Mouse (Mus musculus): ENCODE data around the gene Ptpn3.

The Ptpn3 gene

GRCm38 (mm10) chr4:57301410-57302313 lies at the start of gene Ptpn3:
Ptpn3 (minus strand) TSS chr4:57301837.
- peak; percentile 53 to 73 for DNase-seq (ENCODE audit: low spot score in 2 of 2)

- DNase-seq (ENCODE audit: low spot score in 2 of 2): no peak
Measured at GRCm38 (mm10) chr4:57350541-57350940, 48.9 kb upstream of the Ptpn3 start.

GRCm38 (mm10) chr4:57343996-57344395 lies 42.4 kb upstream of the Ptpn3 start:
- DNase-seq (ENCODE audit: low spot score in 2 of 2): no peak

GRCm38 (mm10) chr4:57338923-57339322 lies 37.3 kb upstream of the Ptpn3 start:
- no peak for DNase-seq (ENCODE audit: low spot score in 2 of 2)

GRCm38 (mm10) chr4:57338061-57338460 lies 36.4 kb upstream of the Ptpn3 start:
- DNase-seq (ENCODE audit: low spot score in 2 of 2): no peak

GRCm38 (mm10) chr4:57335000-57335666 lies 33.5 kb upstream of the Ptpn3 start:
- DNase-seq (ENCODE audit: low spot score in 2 of 2): no peak

- no peak for DNase-seq (ENCODE audit: low spot score in 2 of 2)
Measured at GRCm38 (mm10) chr4:57333926-57334548, 32.4 kb upstream of the Ptpn3 start.

GRCm38 (mm10) chr4:57332511-57332910 lies 30.9 kb upstream of the Ptpn3 start:
- no peak for DNase-seq (ENCODE audit: low spot score in 2 of 2)

GRCm38 (mm10) chr4:57320606-57321327 lies 19.1 kb upstream of the Ptpn3 start:
- DNase-seq (ENCODE audit: low spot score in 2 of 2): peak in 1 of 2 experiments; percentile 35

- no peak for DNase-seq (ENCODE audit: low spot score in 2 of 2)
Measured at GRCm38 (mm10) chr4:57318525-57319212, 17.0 kb upstream of the Ptpn3 start.

GRCm38 (mm10) chr4:57312256-57313166 lies 10.9 kb upstream of the Ptpn3 start:
- no peak for DNase-seq (ENCODE audit: low spot score in 2 of 2)

- no peak for DNase-seq (ENCODE audit: low spot score in 2 of 2)
Measured at GRCm38 (mm10) chr4:57311750-57312149, 10.1 kb upstream of the Ptpn3 start.

GRCm38 (mm10) chr4:57308214-57309000 lies 6.8 kb upstream of the Ptpn3 start:
- DNase-seq (ENCODE audit: low spot score in 2 of 2): no peak

- no peak for DNase-seq (ENCODE audit: low spot score in 2 of 2)
Measured at GRCm38 (mm10) chr4:57307747-57308146, 6.1 kb upstream of the Ptpn3 start.

- no peak for DNase-seq (ENCODE audit: low spot score in 2 of 2)
Measured at GRCm38 (mm10) chr4:57306260-57306659, 4.6 kb upstream of the Ptpn3 start.

GRCm38 (mm10) chr4:57305644-57306043 lies 4.0 kb upstream of the Ptpn3 start:
- DNase-seq (ENCODE audit: low spot score in 2 of 2): no peak

GRCm38 (mm10) chr4:57300469-57301409 lies 898 bp downstream of the Ptpn3 start:
- peak; percentile 11 to 15 for DNase-seq (ENCODE audit: low spot score in 2 of 2)
